Mouse (Mus musculus) heart, embryonic 16.5 days (tissue): ENCODE results near the gene Ehd2. TPM values are rescaled to one million over a fixed set of nuclear protein-coding genes. Genes with fewer than 3 reads are reported as not detected.

Experiments
- ATAC-seq: fragments of 200-750 bp; cut with Nextera tagmentation; replicated peaks from 2 replicates; pipeline ENCODE4 v1.8.0; 2017; ENCODE audit warnings: moderate number of reproducible peaks; ENCODE audit not compliant: insufficient read depth, low FRiP score; ENCODE audit errors: extremely low read depth
- H3K27ac ChIP-seq: fragments of 300-500 bp; sonication (generic); 2 replicates; pipeline ENCODE4 v1.5.1; 2014; ENCODE audit warnings: mild to moderate bottlenecking, low read length, control low read depth, moderate library complexity
- H3K27me3 ChIP-seq: fragments of 300-500 bp; sonication (generic); 2 replicates; pipeline ENCODE4 v1.6.1; 2014; ENCODE audit warnings: low read length, mixed read lengths; ENCODE audit not compliant: control insufficient read depth, insufficient read depth
- H3K36me3 ChIP-seq: fragments of 300-500 bp; sonication (generic); 2 replicates; pipeline ENCODE4 v1.6.1; 2014; ENCODE audit not compliant: control insufficient read depth, insufficient read depth
- H3K4me1 ChIP-seq: fragments of 300-500 bp; sonication (generic); 2 replicates; pipeline ENCODE4 v1.6.1; 2014; ENCODE audit warnings: low read length, mixed read lengths; ENCODE audit not compliant: control insufficient read depth, insufficient read depth
- H3K4me2 ChIP-seq: fragments of 300-500 bp; sonication (generic); 2 replicates; pipeline ENCODE4 v1.6.1; 2014; ENCODE audit warnings: low read depth, mild to moderate bottlenecking, control low read depth, low read length
- H3K4me3 ChIP-seq: fragments of 300-500 bp; sonication (generic); 2 replicates; pipeline ENCODE4 v1.5.1; 2014; ENCODE audit warnings: mild to moderate bottlenecking, control low read depth, low read length
- H3K9ac ChIP-seq: fragments of 300-500 bp; sonication (generic); 2 replicates; pipeline ENCODE4 v1.6.1; 2014; ENCODE audit warnings: low read length, control low read depth
- H3K9me3 ChIP-seq: fragments of 300-500 bp; sonication (generic); replicated peaks from 2 replicates; pipeline ENCODE4 v1.6.1; 2016; ENCODE audit warnings: low read length; ENCODE audit not compliant: control insufficient read depth
- WGBS: fragments of 180-500 bp; shearing (Covaris S2); extraction: QIAGEN DNeasy Blood & Tissue Kit; methylation state at CpG from one replicate; pipeline ENCODE4 v1.1.7; 2014; 5-methylcytosine and 5-hydroxymethylcytosine counted together
- polyA plus RNA-seq: library from polyadenylated mRNA; unstranded; fragments of >200 nt; fragmentation: Nextera tagmentation; extraction: Ambion mirVana; gene quantifications from 2 replicates; pipeline ENCODE4 v1.2.1, GENCODE M21; 2015

Gene Ehd2
- polyA plus RNA-seq, 1 experiment from 2014 or later, result 61.8 TPM

GRCm38 (mm10) chr7:15945721-15946536 lies 21.4 kb downstream of the Ehd2 start, which contains the start of gene Nop53:
Gene Nop53 (minus strand): TSS chr7:15946074.
- peak within 1 kb of the TSS; percentile 84 for H3K9ac ChIP-seq
- peaks cover 25% of the 10 kb centered on the region for H3K4me1 ChIP-seq
- 2% methylated on average over 59 of the region's 59 CpGs for WGBS
- no peaks in the 10 kb centered on the region for H3K9me3 ChIP-seq
- peak; percentile 75 for ATAC-seq
- peak within 1 kb of the TSS; percentile 85 for H3K4me3 ChIP-seq
- H3K4me2 ChIP-seq, result peak within 1 kb of the TSS; percentile 94
- H3K36me3 ChIP-seq, result peaks cover 39% of the 10 kb centered on the region
- H3K27me3 ChIP-seq, result no peaks in the 10 kb centered on the region
- H3K27ac ChIP-seq, result peak within 1 kb of the TSS; percentile 95

- H3K36me3 ChIP-seq, result peaks cover 38% of the 10 kb centered on the region
- ATAC-seq, result no peak
- H3K4me1 ChIP-seq, result peaks cover 25% of the 10 kb centered on the region
- no peaks in the 10 kb centered on the region for H3K9me3 ChIP-seq
- H3K4me3 ChIP-seq, result peak overlapping the region; percentile 85
- peak overlapping the region; percentile 94 for H3K4me2 ChIP-seq
- WGBS, result 3% methylated on average over 8 of the region's 8 CpGs
- peak overlapping the region; percentile 84 for H3K9ac ChIP-seq
- peak overlapping the region; percentile 95; the same call in 1 of the 2 replicates for H3K27ac ChIP-seq
- no peaks in the 10 kb centered on the region for H3K27me3 ChIP-seq
Observed at GRCm38 (mm10) chr7:15945211-15945610, 22.2 kb downstream of the Ehd2 start.

- Histone ChIP-seq H3K36me3 (peaks cover 44% of the 10 kb centered on the region), H3K4me3 (no peak overlapping the region), H3K9ac (no peak overlapping the region), H3K27me3 (no peaks in the 10 kb centered on the region), H3K4me2 (peak overlapping the region; percentile 94; the same call in 1 of the 2 replicates), H3K27ac (no peak overlapping the region), H3K9me3 (no peaks in the 10 kb centered on the region), H3K4me1 (peaks cover 22% of the 10 kb centered on the region)
- no peak for ATAC-seq
- 91% methylated on average over 1 of the region's 1 CpGs for WGBS
Observed at GRCm38 (mm10) chr7:15944311-15944710, 23.1 kb downstream of the Ehd2 start.

- Histone ChIP-seq H3K4me1 (no peaks in the 10 kb centered on the region), H3K4me3 (no peak overlapping the region), H3K36me3 (peaks cover 62% of the 10 kb centered on the region), H3K4me2 (no peak overlapping the region), H3K27me3 (no peaks in the 10 kb centered on the region), H3K27ac (no peak overlapping the region), H3K9me3 (no peaks in the 10 kb centered on the region), H3K9ac (no peak overlapping the region)
- WGBS, result 92% methylated on average over 3 of the region's 3 CpGs
- no peak for ATAC-seq
Observed at GRCm38 (mm10) chr7:15938621-15939020, 28.7 kb downstream of the Ehd2 start.

GRCm38 (mm10) chr7:15937491-15937890 lies 29.9 kb downstream of the Ehd2 start:
- peaks cover 54% of the 10 kb centered on the region for H3K36me3 ChIP-seq
- no peak for ATAC-seq
- no peak overlapping the region for H3K4me3 ChIP-seq
- no peak overlapping the region for H3K9ac ChIP-seq
- no peaks in the 10 kb centered on the region for H3K27me3 ChIP-seq
- H3K27ac ChIP-seq, result no peak overlapping the region
- no peaks in the 10 kb centered on the region for H3K9me3 ChIP-seq
- WGBS, result 84% methylated on average over 5 of the region's 5 CpGs
- peaks cover under 1% of the 10 kb centered on the region for H3K4me1 ChIP-seq
- no peak overlapping the region for H3K4me2 ChIP-seq

- Histone ChIP-seq H3K4me1 (peaks cover 15% of the 10 kb centered on the region), H3K4me2 (no peak overlapping the region), H3K4me3 (no peak overlapping the region), H3K27ac (peak overlapping the region; percentile 64), H3K36me3 (peaks cover 20% of the 10 kb centered on the region), H3K27me3 (no peaks in the 10 kb centered on the region), H3K9me3 (no peaks in the 10 kb centered on the region), H3K9ac (0 out of 2 replicates have a peak overlapping the region, but pooled peaks have one; percentile 8)
- WGBS, result 48% methylated on average over 16 of the region's 16 CpGs
- peak; percentile 75 for ATAC-seq
Observed at GRCm38 (mm10) chr7:15933437-15934359, 33.7 kb downstream of the Ehd2 start.

GRCm38 (mm10) chr7:15931635-15932034 lies 35.7 kb downstream of the Ehd2 start:
- Histone ChIP-seq H3K9me3 (no peaks in the 10 kb centered on the region), H3K4me3 (no peak overlapping the region), H3K27me3 (no peaks in the 10 kb centered on the region), H3K36me3 (peaks cover 4% of the 10 kb centered on the region), H3K9ac (peak overlapping the region; percentile 11; the same call in 1 of the 2 replicates), H3K4me1 (peaks cover 15% of the 10 kb centered on the region), H3K4me2 (peak overlapping the region; percentile 27), H3K27ac (peak overlapping the region; percentile 78)
- ATAC-seq, result no peak; the same call in 1 of the 2 replicates
- WGBS, result 34% methylated on average over 3 of the region's 3 CpGs

- no peak overlapping the region for H3K27ac ChIP-seq
- H3K4me1 ChIP-seq, result peaks cover 15% of the 10 kb centered on the region
- no peaks in the 10 kb centered on the region for H3K36me3 ChIP-seq
- no peak overlapping the region for H3K4me2 ChIP-seq
- no peak overlapping the region for H3K4me3 ChIP-seq
- H3K27me3 ChIP-seq, result no peaks in the 10 kb centered on the region
- no peak overlapping the region for H3K9ac ChIP-seq
- no peak for ATAC-seq
- no peaks in the 10 kb centered on the region for H3K9me3 ChIP-seq
- WGBS, result 72% methylated on average over 2 of the region's 2 CpGs
Observed at GRCm38 (mm10) chr7:15930543-15930942, 36.8 kb downstream of the Ehd2 start.
